Mouse (Mus musculus) midbrain, postnatal 0 days (tissue): ENCODE data around the gene Clpb. TPM values are rescaled to one million over a fixed set of nuclear protein-coding genes. Genes with fewer than 3 reads are reported as not detected.

Experiments
- ATAC-seq: fragments of 200-750 bp; cut with Nextera tagmentation; 2 replicates; pipeline ENCODE4 v1.8.0; 2017; ENCODE audit warnings: moderate number of reproducible peaks, mild to moderate bottlenecking, moderate TSS enrichment, moderate library complexity; ENCODE audit not compliant: low FRiP score
- DNase-seq: peaks from one replicate; pipeline ENCODE4 v3.0.0-alpha.2; 2015; ENCODE audit warnings: low spot score
- H3K27ac ChIP-seq: fragments of 300-500 bp; sonication (generic); 2 replicates; pipeline ENCODE4 v1.5.1; 2014; ENCODE audit warnings: low read depth, mild to moderate bottlenecking, low read length, mixed read lengths
- H3K27me3 ChIP-seq: fragments of 300-500 bp; sonication (generic); 2 replicates; pipeline ENCODE4 v1.6.1; 2014; ENCODE audit warnings: low read length, control low read depth, mixed read lengths; ENCODE audit not compliant: insufficient read depth
- H3K36me3 ChIP-seq: fragments of 300-500 bp; sonication (generic); 2 replicates; pipeline ENCODE4 v1.6.1; 2014; ENCODE audit warnings: low read length, control low read depth, mixed read lengths; ENCODE audit not compliant: insufficient read depth
- H3K4me1 ChIP-seq: fragments of 300-500 bp; sonication (generic); 2 replicates; pipeline ENCODE4 v1.6.1; 2014; ENCODE audit warnings: mild to moderate bottlenecking, control low read depth, antibody characterized with exemption, low read length, mixed read lengths; ENCODE audit not compliant: insufficient read depth
- H3K4me2 ChIP-seq: fragments of 300-500 bp; sonication (generic); 2 replicates; pipeline ENCODE4 v1.6.1; 2014; ENCODE audit warnings: low read depth, mild to moderate bottlenecking, low read length, mixed read lengths; ENCODE audit not compliant: poor library complexity, severe bottlenecking
- H3K4me3 ChIP-seq: fragments of 300-500 bp; sonication (generic); 2 replicates; pipeline ENCODE4 v1.5.1; 2014; ENCODE audit warnings: low read depth, mild to moderate bottlenecking, low read length, moderate library complexity
- H3K9ac ChIP-seq: fragments of 300-500 bp; sonication (generic); replicated peaks from 2 replicates; pipeline ENCODE4 v1.6.1; 2014; ENCODE audit warnings: mild to moderate bottlenecking, low read length, moderate library complexity, mixed read lengths; ENCODE audit not compliant: poor library complexity, severe bottlenecking
- H3K9me3 ChIP-seq: fragments of 300-500 bp; sonication (generic); 2 replicates; pipeline ENCODE4 v1.6.1; 2016; ENCODE audit warnings: low read length, control low read depth
- CTCF ChIP-seq: IDR thresholded peaks from 2 replicates; pipeline ENCODE4 v1.5.1; 2016; ENCODE audit warnings: antibody characterized with exemption, mild to moderate bottlenecking
- WGBS: fragments of 180-500 bp; shearing (Covaris S2); extraction: QIAGEN DNeasy Blood & Tissue Kit; methylation state at CpG from one replicate; pipeline ENCODE4 v1.1.7; 2014; 5-methylcytosine and 5-hydroxymethylcytosine counted together
- polyA plus RNA-seq: library from polyadenylated mRNA; unstranded; fragments of >200 nt; fragmentation: Nextera tagmentation; extraction: Ambion mirVana; gene quantifications from 2 replicates; pipeline ENCODE4 v1.2.1, GENCODE M21; 2015
- total RNA-seq: library from RNA; depleted of rRNA; stranded (reverse); fragments of >200 nt; gene quantifications from 2 replicates; pipeline ENCODE4 v1.2.3, GENCODE M21; 2014

The Clpb gene
- total and polyA plus RNA-seq, 2 experiments from 2014 or later: 33.4 to 39.7 TPM

GRCm38 (mm10) chr7:101770051-101770450, 106.6 kb downstream of the Clpb start:
- 71% methylated on average over 7 of the region's 7 CpGs for WGBS
- peaks cover 10% of the 10 kb centered on the region; the same call in 1 of the 2 replicates for H3K36me3 ChIP-seq

DNA sequence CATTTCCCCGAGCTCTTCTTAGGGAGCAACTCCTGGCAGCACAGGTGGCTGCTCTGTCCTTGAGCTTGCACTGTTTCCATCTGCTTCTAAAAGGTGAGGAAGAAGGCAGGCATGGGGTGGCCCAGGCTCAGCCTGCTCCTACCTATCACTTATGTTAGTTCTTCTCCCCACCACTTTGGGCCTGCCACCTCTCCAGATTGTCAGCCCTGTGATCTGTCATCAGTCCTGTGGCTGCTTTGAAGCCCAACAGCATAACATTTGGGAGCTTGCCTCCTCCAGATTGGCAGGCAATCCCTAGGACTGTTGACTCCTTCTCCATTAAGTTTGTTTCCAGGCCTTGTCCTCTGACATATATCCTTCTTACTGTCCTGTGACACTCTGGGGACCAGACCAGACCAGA, 108.2 kb downstream of the Clpb start:
- no peak overlapping the region for H3K4me3 ChIP-seq
- H3K36me3 ChIP-seq: peaks cover 10% of the 10 kb centered on the region; the same call in 1 of the 2 replicates
- H3K9ac ChIP-seq: no peak overlapping the region
- no peak for DNase-seq
- no peak overlapping the region for H3K4me2 ChIP-seq
- no peak overlapping the region for H3K27ac ChIP-seq
- WGBS: 81% methylated on average over 1 of the region's 1 CpGs
- TF ChIP-seq CTCF: no peak
- H3K27me3 ChIP-seq: no peaks in the 10 kb centered on the region
- ATAC-seq: no peak
- no peaks in the 10 kb centered on the region for H3K9me3 ChIP-seq
- H3K4me1 ChIP-seq: peaks cover 11% of the 10 kb centered on the region; the same call in 1 of the 2 replicates

More at GRCm38 (mm10) chr7:101770051-101770450, 106.6 kb downstream of the Clpb start:
- no peak for DNase-seq
- no peak overlapping the region for H3K4me3 ChIP-seq
- H3K4me1 ChIP-seq: peaks cover 11% of the 10 kb centered on the region; the same call in 1 of the 2 replicates
- no peak overlapping the region for H3K9ac ChIP-seq
- H3K4me2 ChIP-seq: no peak overlapping the region
- H3K27ac ChIP-seq: no peak overlapping the region
- no peak for TF ChIP-seq CTCF
- H3K27me3 ChIP-seq: no peaks in the 10 kb centered on the region
- no peaks in the 10 kb centered on the region for H3K9me3 ChIP-seq
- ATAC-seq: no peak

GRCm38 (mm10) chr7:101772687-101773086, 109.3 kb downstream of the Clpb start:
- peaks cover 13% of the 10 kb centered on the region; the same call in 1 of the 2 replicates for H3K36me3 ChIP-seq
- 13% methylated on average over 8 of the region's 8 CpGs for WGBS
- peaks cover 11% of the 10 kb centered on the region; the same call in 1 of the 2 replicates for H3K4me1 ChIP-seq
- peak; percentile 41; the same call in 1 of the 2 replicates for ATAC-seq
- no peak overlapping the region for H3K27ac ChIP-seq
- peak; percentile 88 for DNase-seq
- no peaks in the 10 kb centered on the region for H3K9me3 ChIP-seq
- no peaks in the 10 kb centered on the region for H3K27me3 ChIP-seq
- H3K4me3 ChIP-seq: no peak overlapping the region
- no peak overlapping the region for H3K9ac ChIP-seq
- H3K4me2 ChIP-seq: no peak overlapping the region
- no peak for TF ChIP-seq CTCF

GRCm38 (mm10) chr7:101777053-101777452, 113.6 kb downstream of the Clpb start:
- H3K9me3 ChIP-seq: no peaks in the 10 kb centered on the region
- no peak overlapping the region for H3K9ac ChIP-seq
- no peaks in the 10 kb centered on the region for H3K27me3 ChIP-seq
- no peak overlapping the region for H3K4me3 ChIP-seq
- WGBS: 97% methylated on average over 1 of the region's 1 CpGs
- DNase-seq (no peak), ATAC-seq (no peak)
- H3K27ac ChIP-seq: no peak overlapping the region
- H3K4me1 ChIP-seq: 0 out of 2 replicates have a peak, but pooled peaks cover 9% of the 10 kb centered on the region
- no peak for TF ChIP-seq CTCF
- no peak overlapping the region for H3K4me2 ChIP-seq
- H3K36me3 ChIP-seq: peaks cover 22% of the 10 kb centered on the region

GRCm38 (mm10) chr7:101817861-101818401, 154.5 kb downstream of the Clpb start, which contains the start of gene Phox2a:
Gene Phox2a (plus strand): TSS chr7:101818313.
- Histone ChIP-seq H3K9ac (no peak within 1 kb of the TSS), H3K27ac (no peak within 1 kb of the TSS), H3K4me1 (no peaks in the 10 kb centered on the region), H3K36me3 (no peaks in the 10 kb centered on the region), H3K4me2 (peak within 1 kb of the TSS; percentile 10), H3K9me3 (no peaks in the 10 kb centered on the region), H3K4me3 (peak within 1 kb of the TSS; percentile 25), H3K27me3 (peaks cover 60% of the 10 kb centered on the region)
- no peak for ATAC-seq
- under 1% methylated on average over 29 of the region's 45 CpGs for WGBS
- DNase-seq: no peak
- no peak for TF ChIP-seq CTCF

DNA sequence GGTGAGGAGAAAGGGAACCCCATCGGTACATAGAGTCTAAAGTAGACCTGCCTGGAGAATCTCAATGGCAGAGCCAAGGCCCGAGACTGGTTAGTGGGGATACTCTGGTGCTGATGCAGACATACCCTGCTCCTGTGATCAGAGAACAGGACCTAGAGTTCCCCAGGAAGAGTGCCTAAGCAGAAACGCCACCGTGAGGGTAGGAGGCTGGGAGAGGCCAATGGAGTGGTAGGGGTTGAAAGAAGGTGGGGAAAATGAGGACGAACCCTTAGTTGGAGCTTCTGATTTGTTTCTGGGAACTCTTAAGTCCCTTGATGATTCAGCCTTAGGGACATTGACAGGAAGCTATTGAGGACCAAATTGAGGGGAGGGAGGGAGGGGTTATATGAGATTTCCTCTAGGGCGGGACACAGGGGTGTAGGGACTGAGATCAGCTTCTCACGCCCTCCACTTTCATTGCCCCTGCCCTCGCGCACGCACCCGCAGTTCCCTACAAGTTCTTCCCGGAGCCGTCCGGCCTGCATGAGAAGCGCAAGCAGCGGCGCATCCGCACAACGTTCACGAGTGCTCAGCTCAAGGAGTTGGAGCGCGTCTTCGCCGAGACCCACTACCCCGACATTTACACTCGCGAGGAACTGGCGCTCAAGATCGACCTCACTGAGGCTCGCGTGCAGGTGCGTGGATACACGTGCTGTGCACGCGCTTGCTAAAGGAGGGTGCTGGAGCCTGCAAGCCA, 157.0 kb downstream of the Clpb start:
- WGBS: 4% methylated on average over 35 of the region's 35 CpGs
- Histone ChIP-seq H3K9me3 (no peaks in the 10 kb centered on the region), H3K4me1 (no peaks in the 10 kb centered on the region), H3K27ac (no peak overlapping the region), H3K27me3 (peaks cover 68% of the 10 kb centered on the region), H3K4me2 (peak overlapping the region; percentile 52), H3K9ac (no peak overlapping the region), H3K36me3 (no peaks in the 10 kb centered on the region), H3K4me3 (peak overlapping the region; percentile 31)
- TF ChIP-seq CTCF: no peak
- ATAC-seq (no peak), DNase-seq (no peak)
